Mouse (Mus musculus): ENCODE data around the gene Akip1. TPM values are rescaled to one million over a fixed set of nuclear protein-coding genes. Genes with fewer than 3 reads are reported as not detected.

Akip1 gene
- polyA plus RNA-seq, 1 experiment: 10.3 TPM

DNA sequence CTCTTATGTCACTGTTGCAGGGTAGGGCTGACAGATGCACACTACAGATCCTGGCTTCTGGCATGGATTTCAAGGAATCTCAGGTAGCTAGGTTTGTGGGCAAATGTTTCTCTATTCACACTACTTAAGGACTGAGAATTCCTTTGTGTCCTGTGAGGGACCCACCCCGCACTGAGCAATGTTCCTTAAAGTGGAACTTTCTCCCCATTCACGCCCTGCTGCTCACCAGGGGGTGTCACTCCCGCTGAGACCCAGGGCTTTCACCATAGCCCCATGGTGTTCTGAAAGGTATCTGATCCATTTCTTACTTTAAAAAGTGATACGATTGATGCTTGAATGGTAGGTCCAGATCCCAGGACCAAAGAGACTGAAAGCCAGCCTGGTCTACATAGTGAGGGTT lies 769 bp upstream of the Akip1 start:
- Histone ChIP-seq H3K27me3 (ENCODE audit: control insufficient read depth) (peaks cover 6% of the 10 kb centered on the region; the same call in 1 of the 2 replicates), H3K9me3 (ENCODE audit: control insufficient read depth, low read length) (peaks cover 3% of the 10 kb centered on the region; the same call in 1 of the 2 replicates), H3K4me1 (ENCODE audit: control insufficient read depth) (peaks cover 50% of the 10 kb centered on the region), H3K4me3 (replicated peaks) (peak overlapping the region; percentile 68), H3K36me3 (ENCODE audit: control insufficient read depth) (peaks cover 23% of the 10 kb centered on the region)
- no peak for TF ChIP-seq GATA1 (IDR thresholded peaks at IDR 0.05; ENCODE audit: low read length)
- TF ChIP-seq TAL1 (IDR thresholded peaks at IDR 0.05; ENCODE audit: low read length): no peak

DNA sequence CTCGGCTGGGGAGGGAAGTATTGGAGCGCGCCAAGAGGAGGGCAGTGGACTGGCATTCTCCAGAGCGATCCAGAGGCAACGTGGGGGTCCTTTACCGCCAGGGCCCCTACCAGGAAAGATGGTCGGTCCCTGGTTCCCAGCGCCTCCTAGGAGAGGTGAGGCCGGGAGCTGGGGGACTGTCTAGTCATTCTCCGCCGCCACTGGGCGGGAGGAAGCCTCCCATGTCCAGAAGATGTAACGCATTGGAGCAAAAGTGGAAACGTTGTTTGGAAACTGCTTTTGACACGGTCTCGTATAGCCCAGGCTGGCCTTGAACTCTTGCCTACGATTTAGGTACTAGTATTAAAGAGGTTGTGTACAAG lies 507 bp downstream of the Akip1 start:
- H3K9me3 ChIP-seq (ENCODE audit: control insufficient read depth, low read length): peaks cover 3% of the 10 kb centered on the region; the same call in 1 of the 2 replicates
- H3K27me3 ChIP-seq (ENCODE audit: control insufficient read depth): peaks cover 6% of the 10 kb centered on the region; the same call in 1 of the 2 replicates
- H3K4me3 ChIP-seq (replicated peaks): peak overlapping the region; percentile 68
- H3K4me1 ChIP-seq (ENCODE audit: control insufficient read depth): peaks cover 55% of the 10 kb centered on the region
- no peak for TF ChIP-seq TAL1 (IDR thresholded peaks at IDR 0.05; ENCODE audit: low read length)
- no peak for TF ChIP-seq GATA1 (IDR thresholded peaks at IDR 0.05; ENCODE audit: low read length)
- H3K36me3 ChIP-seq (ENCODE audit: control insufficient read depth): peaks cover 36% of the 10 kb centered on the region

DNA sequence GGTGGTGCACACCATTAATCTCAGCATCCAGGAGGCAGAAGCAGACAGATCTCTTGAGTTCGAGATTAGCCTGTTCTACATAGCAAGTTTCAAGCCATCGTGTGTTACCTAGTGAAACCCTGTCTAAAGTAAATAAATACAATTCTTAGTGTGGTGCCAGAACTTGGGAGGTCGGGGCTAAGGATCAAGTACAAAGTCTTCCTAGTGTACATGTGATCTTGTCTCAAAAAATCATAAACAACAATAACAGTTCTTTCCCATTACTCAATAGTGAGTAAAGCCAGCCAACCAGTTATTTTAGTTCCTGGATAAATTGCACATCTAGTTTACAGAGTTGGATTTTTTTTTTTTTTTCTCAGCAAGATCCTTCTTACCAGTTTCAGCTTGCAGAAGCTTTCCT lies 971 bp downstream of the Akip1 start:
- Histone ChIP-seq H3K4me1 (ENCODE audit: control insufficient read depth) (peaks cover 55% of the 10 kb centered on the region), H3K9me3 (ENCODE audit: control insufficient read depth, low read length) (peaks cover 3% of the 10 kb centered on the region; the same call in 1 of the 2 replicates), H3K4me3 (replicated peaks) (peak overlapping the region; percentile 68), H3K36me3 (ENCODE audit: control insufficient read depth) (peaks cover 41% of the 10 kb centered on the region), H3K27me3 (ENCODE audit: control insufficient read depth) (peaks cover 6% of the 10 kb centered on the region; the same call in 1 of the 2 replicates)
- no peak for TF ChIP-seq GATA1 (IDR thresholded peaks at IDR 0.05; ENCODE audit: low read length)

DNA sequence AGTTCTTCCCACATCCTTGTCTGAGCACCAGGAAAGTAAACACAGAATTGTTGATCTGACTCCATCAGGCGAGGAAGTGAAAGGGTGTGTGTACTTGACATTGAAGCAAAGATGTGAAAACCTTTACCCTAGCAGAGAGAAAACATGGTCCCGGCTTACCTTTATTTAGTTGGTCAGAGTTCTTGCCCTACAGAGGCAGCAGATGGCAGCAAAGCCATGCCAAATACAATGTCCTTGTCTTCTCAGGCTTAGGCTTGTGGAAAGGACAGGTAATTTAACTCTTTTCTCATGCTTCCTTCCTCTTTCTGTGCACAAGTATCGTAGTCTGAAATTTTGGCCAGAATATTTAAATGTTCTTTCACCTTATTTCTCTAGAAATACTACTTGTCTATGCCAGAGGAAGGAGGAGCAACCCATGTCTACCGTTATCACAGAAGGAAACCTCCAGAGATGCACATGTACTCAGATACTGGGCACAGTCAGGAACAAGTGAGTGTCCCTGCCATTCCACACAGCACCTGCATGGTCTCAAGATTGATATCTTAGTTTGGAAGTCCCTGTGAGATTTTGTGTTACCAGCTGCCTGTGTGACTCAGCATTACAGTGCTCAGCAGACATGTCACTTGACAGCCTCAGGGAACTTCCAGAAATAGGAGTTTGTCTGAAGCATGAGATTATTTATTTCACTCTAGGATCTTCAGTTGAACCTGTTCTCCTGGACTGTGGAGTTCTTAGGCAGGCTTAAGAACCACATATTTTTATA lies 3.7 kb downstream of the Akip1 start:
- Histone ChIP-seq H3K9me3 (ENCODE audit: control insufficient read depth, low read length) (peaks cover 3% of the 10 kb centered on the region; the same call in 1 of the 2 replicates), H3K36me3 (ENCODE audit: control insufficient read depth) (peaks cover 68% of the 10 kb centered on the region), H3K4me3 (replicated peaks) (no peak overlapping the region), H3K27me3 (ENCODE audit: control insufficient read depth) (peaks cover 6% of the 10 kb centered on the region; the same call in 1 of the 2 replicates), H3K4me1 (ENCODE audit: control insufficient read depth) (peaks cover 57% of the 10 kb centered on the region)
- TF ChIP-seq TAL1 (IDR thresholded peaks at IDR 0.05; ENCODE audit: low read length): no peak
- no peak for TF ChIP-seq GATA1 (IDR thresholded peaks at IDR 0.05; ENCODE audit: low read length)

DNA sequence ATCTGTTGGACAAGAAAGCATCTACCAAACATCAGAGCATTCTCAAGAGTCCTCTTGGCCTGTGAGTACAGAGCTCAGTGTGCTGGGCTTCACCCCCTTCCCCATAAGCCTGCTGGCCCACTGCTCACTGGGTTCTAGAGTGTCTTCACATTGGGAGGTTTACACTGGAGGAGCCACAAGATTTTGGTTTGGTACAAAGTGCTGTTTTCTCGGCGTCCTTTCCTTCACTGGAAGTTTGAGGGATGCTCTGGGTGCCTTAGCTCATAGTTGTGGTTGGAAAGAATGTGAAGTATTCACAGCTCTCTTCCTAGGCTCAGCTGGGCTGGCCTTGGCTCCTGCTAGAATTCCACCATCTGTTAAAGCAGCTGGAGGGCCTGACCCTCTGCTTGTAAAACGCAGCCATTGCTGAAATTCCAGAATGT lies 5.5 kb downstream of the Akip1 start:
- Histone ChIP-seq H3K4me1 (ENCODE audit: control insufficient read depth) (peaks cover 41% of the 10 kb centered on the region), H3K4me3 (replicated peaks) (no peak overlapping the region), H3K27me3 (ENCODE audit: control insufficient read depth) (no peaks in the 10 kb centered on the region), H3K36me3 (ENCODE audit: control insufficient read depth) (peaks cover 82% of the 10 kb centered on the region), H3K9me3 (ENCODE audit: control insufficient read depth, low read length) (no peaks in the 10 kb centered on the region)
- TF ChIP-seq TAL1 (IDR thresholded peaks at IDR 0.05; ENCODE audit: low read length) (no peak), GATA1 (IDR thresholded peaks at IDR 0.05; ENCODE audit: low read length) (no peak)

DNA sequence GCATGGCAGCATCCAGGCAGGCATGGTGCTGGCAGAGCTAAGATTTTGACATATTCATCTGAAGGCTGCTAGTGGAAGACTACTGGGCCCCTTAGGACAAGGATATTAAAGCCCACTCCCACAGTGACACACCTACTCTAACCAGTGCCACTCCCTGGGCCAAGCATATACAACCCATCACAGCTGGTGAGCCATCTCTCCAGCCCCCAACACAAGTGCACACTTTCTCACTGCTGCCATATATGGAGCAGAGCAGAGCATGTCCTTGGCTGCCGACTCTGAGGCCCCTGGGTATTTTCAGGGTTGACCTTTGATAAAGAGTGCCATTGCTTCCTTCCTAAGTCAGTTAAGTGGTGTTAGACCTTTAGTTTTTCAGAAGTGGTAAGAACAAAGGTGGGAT lies 6.6 kb downstream of the Akip1 start:
- no peak for TF ChIP-seq GATA1 (IDR thresholded peaks at IDR 0.05; ENCODE audit: low read length)
- no peak for TF ChIP-seq TAL1 (IDR thresholded peaks at IDR 0.05; ENCODE audit: low read length)
- Histone ChIP-seq H3K4me1 (ENCODE audit: control insufficient read depth) (peaks cover 30% of the 10 kb centered on the region), H3K36me3 (ENCODE audit: control insufficient read depth) (peaks cover 82% of the 10 kb centered on the region), H3K9me3 (ENCODE audit: control insufficient read depth, low read length) (no peaks in the 10 kb centered on the region), H3K4me3 (replicated peaks) (no peak overlapping the region), H3K27me3 (ENCODE audit: control insufficient read depth) (no peaks in the 10 kb centered on the region)

DNA sequence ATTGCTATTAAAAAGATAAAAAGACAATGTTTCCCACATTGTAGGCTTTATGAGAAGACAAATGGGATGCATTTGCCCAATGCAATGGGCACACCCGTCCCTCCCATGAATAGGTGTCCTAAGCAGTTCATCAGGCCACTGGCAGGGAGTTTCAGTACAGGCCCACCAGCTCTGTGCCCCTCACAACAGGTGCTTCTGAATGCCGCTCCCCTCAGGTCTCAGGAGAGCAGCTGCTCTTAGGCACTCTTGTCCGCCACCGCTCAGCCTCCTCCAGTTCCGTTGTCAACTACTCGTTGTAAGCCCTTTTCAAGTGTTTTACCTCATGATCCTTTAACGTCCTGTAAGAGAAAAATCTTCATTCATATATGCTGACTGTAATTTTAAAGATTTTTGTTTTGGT lies 8.7 kb downstream of the Akip1 start:
- Histone ChIP-seq H3K36me3 (ENCODE audit: control insufficient read depth) (peaks cover 64% of the 10 kb centered on the region), H3K27me3 (ENCODE audit: control insufficient read depth) (no peaks in the 10 kb centered on the region), H3K9me3 (ENCODE audit: control insufficient read depth, low read length) (no peaks in the 10 kb centered on the region), H3K4me1 (ENCODE audit: control insufficient read depth) (peaks cover 12% of the 10 kb centered on the region), H3K4me3 (replicated peaks) (no peak overlapping the region)
- TF ChIP-seq TAL1 (IDR thresholded peaks at IDR 0.05; ENCODE audit: low read length) (no peak), GATA1 (IDR thresholded peaks at IDR 0.05; ENCODE audit: low read length) (no peak)

DNA sequence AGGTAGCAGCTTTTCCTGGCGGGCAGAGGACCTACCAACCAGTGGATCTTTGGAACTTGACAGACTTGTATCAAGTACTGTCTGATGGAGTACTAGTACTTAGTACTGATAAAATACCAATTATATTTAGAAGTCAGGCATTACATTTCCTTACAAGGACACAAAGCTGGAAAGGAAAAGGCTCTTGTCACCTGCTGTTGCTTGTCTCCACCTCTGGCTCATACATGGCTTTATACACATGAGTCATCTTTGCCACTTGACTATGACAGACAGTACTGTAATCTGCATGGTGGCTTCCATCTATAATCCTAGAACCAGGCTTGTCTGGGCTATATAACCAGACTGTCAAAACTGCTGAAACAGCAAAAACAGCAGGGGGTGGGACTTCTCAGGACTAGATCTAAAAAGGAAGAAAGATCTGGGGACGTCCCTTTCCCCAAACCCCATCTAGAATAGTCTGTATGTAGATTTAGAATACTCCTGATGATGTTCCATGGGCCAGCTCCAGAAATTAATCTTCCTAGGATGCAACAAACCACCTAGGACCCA lies 10.0 kb downstream of the Akip1 start:
- no peaks in the 10 kb centered on the region for H3K27me3 ChIP-seq (ENCODE audit: control insufficient read depth)
- peaks cover 4% of the 10 kb centered on the region for H3K4me1 ChIP-seq (ENCODE audit: control insufficient read depth)
- no peak overlapping the region for H3K4me3 ChIP-seq (replicated peaks)
- peaks cover 51% of the 10 kb centered on the region for H3K36me3 ChIP-seq (ENCODE audit: control insufficient read depth)
- no peak for TF ChIP-seq TAL1 (IDR thresholded peaks at IDR 0.05; ENCODE audit: low read length)
- no peak for TF ChIP-seq GATA1 (IDR thresholded peaks at IDR 0.05; ENCODE audit: low read length)
- H3K9me3 ChIP-seq (ENCODE audit: control insufficient read depth, low read length): no peaks in the 10 kb centered on the region

DNA sequence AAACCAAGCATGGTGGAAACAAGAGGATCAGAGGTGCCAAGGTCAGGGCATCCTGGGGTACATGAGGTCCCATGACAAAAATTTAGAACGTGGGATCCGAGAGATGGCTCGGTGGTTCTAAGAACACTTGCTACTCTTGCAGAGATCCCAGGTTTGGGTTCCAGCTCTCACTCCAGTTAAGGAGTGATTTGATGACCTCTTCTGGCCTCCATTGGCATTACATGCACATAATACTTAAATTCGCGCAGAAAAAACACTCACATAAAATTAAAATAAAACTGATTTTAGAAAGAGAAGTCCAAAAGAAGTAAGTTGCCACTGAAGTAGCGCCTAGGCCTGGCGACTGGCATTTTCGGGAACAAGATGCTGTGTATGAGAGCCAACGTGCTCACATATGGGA lies 15.8 kb downstream of the Akip1 start:
- Histone ChIP-seq H3K4me3 (replicated peaks) (no peak overlapping the region), H3K36me3 (ENCODE audit: control insufficient read depth) (no peaks in the 10 kb centered on the region), H3K4me1 (ENCODE audit: control insufficient read depth) (no peaks in the 10 kb centered on the region), H3K9me3 (ENCODE audit: control insufficient read depth, low read length) (peaks cover 19% of the 10 kb centered on the region), H3K27me3 (ENCODE audit: control insufficient read depth) (no peaks in the 10 kb centered on the region)
- no peak for TF ChIP-seq TAL1 (IDR thresholded peaks at IDR 0.05; ENCODE audit: low read length)
- TF ChIP-seq GATA1 (IDR thresholded peaks at IDR 0.05; ENCODE audit: low read length): no peak
